Mouse (Mus musculus): ENCODE measurements around the gene Tmem74b.
A peak's percentile ranks its signal among the peaks of the same experiment; 100 is the strongest.

Tmem74b gene

DNA sequence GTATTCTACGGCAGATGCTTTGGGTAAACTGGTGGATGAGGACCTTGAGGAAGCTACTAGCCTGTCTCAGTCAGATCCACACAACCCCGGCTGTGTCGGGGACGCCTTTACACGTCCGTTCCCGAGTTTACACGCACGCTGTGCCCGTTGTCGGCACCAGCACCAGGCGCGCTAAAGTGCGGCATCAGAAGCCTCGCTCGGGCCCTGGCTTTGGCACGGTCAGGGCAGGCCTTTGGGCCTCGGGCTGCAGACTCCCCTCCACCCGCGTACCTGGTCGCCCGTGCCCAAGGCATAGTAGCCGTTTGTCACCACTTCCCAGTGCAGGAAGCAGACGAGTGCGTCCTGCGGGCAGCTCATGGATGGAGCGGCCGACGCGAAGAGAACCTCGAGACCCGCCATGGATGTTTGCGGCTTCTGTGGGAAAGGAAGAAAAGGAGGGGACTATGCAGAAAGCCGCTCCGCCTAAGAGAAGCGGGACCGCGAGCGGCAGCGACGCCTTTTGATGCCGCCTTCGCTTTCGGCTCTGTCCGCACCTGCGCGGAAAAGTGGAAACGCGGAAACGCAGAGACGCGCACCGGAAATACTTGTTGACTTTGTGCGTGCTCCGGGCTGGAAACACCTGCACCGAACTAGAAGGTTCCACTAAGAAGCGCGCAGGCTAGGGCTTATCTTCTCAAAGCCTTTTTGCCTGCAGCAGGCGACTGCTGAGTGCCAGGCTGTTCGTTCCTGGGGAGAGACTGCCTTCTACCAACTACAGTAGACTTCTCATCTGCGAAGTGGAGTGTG, 39.1 kb downstream of the Tmem74b start:
- peak; percentile 34 for DNase-seq (ENCODE audit: extremely low read depth, low read depth, low spot score)

DNA sequence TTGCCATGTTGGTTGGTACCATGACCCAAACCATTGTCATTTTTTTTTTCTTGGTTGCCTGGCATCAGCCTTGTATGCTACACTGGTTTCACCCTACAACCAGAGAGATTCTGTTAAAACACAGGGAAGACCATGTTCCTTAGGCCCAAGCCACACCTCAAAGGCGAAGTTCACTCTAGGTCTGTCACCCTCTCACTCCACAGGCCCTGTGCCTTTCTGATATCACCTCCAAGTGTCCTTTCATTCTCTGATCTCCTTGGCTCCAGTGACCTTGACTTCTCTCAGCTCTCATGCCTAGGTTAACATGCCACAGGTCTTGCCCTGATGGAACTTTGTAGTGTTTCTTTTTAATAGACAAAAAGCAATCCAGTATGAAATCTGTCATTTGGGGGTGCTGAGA, 40.3 kb downstream of the Tmem74b start:
- DNase-seq (ENCODE audit: extremely low read depth, low read depth, low spot score), result no peak

GRCm38 (mm10) chr2:151742850-151743679, 41.3 kb downstream of the Tmem74b start:
- no peak for DNase-seq (ENCODE audit: extremely low read depth, low read depth, low spot score)

DNA sequence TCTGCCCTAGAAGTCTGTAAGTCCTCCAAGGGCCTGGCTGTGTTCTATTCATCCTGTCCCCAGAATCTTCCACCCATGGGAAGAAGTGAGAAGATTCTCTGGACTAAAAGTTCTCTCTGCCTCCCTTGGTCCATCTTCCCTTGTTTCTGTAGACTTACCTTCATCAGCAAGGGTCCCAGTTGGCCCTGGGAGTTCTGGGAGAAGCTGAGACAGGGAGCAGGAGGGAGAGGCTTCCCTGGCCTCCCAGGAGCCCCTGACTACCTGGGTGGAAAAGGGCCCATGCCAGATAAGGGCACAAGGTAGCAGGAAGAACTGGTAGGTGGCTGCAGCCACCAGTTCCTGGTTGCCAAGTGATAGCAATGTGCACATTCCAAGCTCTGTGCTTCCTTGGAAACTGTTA, 42.0 kb downstream of the Tmem74b start, which contains the start of gene Psmf1:
Psmf1 (minus strand) TSS at position 342 of the 400 bp plus-strand sequence.
- DNase-seq (ENCODE audit: extremely low read depth, low read depth, low spot score), result no peak

DNA sequence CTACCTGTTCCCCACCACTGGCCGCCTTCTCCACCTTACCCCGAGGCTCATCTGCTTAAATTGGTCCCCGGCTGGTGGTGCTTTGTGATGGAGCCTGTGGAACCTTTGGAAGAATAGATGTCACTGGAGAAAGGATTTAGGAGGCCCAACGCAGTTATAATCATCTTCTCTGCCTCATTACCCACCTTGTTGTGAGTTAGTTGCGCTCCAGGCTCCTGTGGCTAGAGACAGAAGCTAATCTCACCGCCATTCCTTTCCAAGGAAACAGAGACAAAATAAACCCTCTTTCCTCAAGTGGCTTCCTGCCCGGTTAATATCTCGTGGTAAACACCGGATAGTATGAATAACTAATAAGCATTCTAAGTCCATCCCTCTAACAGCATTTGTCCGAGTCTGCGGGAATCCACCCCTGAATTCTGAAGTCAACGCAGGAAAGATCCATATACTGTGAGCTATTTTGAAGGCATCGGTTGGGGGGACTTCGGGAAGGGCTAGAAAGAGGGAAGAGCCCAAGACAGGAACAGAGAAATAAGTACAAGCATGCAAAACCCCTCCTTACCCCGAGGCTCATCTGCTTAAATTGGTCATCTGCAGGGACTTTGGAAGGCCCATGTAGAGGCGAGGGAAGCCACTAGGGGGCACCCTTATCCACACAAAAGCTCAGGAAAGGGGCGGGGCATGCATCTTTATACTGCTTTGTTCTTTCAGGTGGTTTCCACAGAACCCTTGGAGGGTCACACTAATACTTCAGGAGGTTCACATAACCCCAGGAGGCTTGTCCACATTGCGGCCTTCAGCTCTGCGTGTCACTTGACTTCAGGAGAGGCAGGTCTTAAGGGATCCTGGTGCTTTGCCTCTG, 46.3 kb downstream of the Tmem74b start:
- DNase-seq (ENCODE audit: extremely low read depth, low read depth, low spot score), result no peak

- no peak for DNase-seq (ENCODE audit: extremely low read depth, low read depth, low spot score)
These were observed 49.5 kb downstream of the Tmem74b start for GRCm38 (mm10) chr2:151751330-151751729.

DNA sequence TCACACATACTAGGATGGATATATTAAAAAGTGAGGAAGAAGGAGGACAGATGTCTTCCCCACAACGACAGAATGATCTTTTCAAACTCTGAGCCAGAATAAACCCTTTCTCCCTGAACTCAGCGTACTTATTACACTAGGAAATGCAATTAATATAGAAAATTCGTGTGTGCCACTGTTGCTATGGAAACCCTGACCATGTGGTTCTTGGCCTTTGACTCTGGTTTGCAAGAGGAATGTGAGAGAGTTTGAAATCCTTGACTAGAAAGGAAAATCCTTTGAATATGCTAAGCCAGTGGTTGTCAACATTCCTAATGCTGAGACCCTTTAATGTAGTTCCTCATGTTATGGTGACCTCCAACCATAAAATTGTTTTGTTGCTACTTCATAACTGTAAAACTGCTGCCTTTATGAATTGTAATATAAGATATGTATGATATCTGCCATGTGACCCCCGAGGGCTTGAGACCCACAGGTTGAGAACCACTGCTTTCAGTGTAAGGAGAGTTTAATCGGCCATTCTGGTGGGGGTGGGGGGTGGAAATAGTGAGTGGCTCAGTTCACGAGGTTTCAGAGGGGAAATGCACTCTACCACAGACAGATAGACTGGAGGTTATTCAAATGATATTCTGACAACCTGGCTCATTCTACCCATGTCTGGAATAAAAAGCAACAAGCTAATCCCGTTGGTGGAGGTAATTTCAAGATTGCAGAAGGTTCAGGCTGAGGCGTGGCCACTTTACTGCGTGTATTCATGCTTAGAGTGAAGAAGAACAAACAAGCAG, 54.7 kb downstream of the Tmem74b start:
- no peak for DNase-seq (ENCODE audit: extremely low read depth, low read depth, low spot score)

GRCm38 (mm10) chr2:151757451-151757850, 55.6 kb downstream of the Tmem74b start:
- no peak for DNase-seq (ENCODE audit: extremely low read depth, low read depth, low spot score)

- no peak for DNase-seq (ENCODE audit: extremely low read depth, low read depth, low spot score)
These were observed 57.1 kb downstream of the Tmem74b start for GRCm38 (mm10) chr2:151758806-151759353.

All from fat pad, adult 2 months (tissue).